Mouse (Mus musculus) liver, adult 2 months (tissue): Measurements from ENCODE around the gene Cntf. TPM values are rescaled to one million over a fixed set of nuclear protein-coding genes. Genes with fewer than 3 reads are reported as not detected.
A peak's percentile ranks its signal among the peaks of the same experiment; 100 is the strongest.

Experiments used
- DNase-seq: peaks from one replicate; pipeline ENCODE4 v3.0.0-alpha.2; 2011; ENCODE audit warnings: low read depth, low spot score; ENCODE audit errors: extremely low read depth
- H3K27ac ChIP-seq: fragments of 200-500 bp; replicated peaks from 2 replicates; pipeline ENCODE4 v1.5.1; 2012; ENCODE audit warnings: low read depth, mild to moderate bottlenecking, control low read depth, inconsistent platforms, low read length; ENCODE audit not compliant: insufficient read depth
- H3K27me3 ChIP-seq: fragments of 200-500 bp; 2 replicates; pipeline ENCODE4 v1.6.1; 2012; ENCODE audit warnings: mild to moderate bottlenecking, moderate library complexity, low read length, inconsistent platforms; ENCODE audit not compliant: control insufficient read depth, insufficient read depth
- H3K36me3 ChIP-seq: fragments of 200-500 bp; 2 replicates; pipeline ENCODE4 v1.6.1; 2012; ENCODE audit warnings: low read length, inconsistent platforms; ENCODE audit not compliant: control insufficient read depth, insufficient read depth
- H3K4me1 ChIP-seq: fragments of 200-500 bp; 2 replicates; pipeline ENCODE4 v1.6.1; 2011; ENCODE audit warnings: low read length; ENCODE audit not compliant: control insufficient read depth, insufficient read depth
- H3K4me3 ChIP-seq: fragments of 200-500 bp; 2 replicates; pipeline ENCODE4 v1.5.1; 2011; ENCODE audit warnings: low read depth, mild to moderate bottlenecking, control low read depth, low read length, moderate library complexity; ENCODE audit not compliant: insufficient read depth
- H3K79me2 ChIP-seq: fragments of 200-500 bp; 2 replicates; pipeline ENCODE4 v1.6.1; 2012; ENCODE audit warnings: inconsistent platforms, mild to moderate bottlenecking, low read length, moderate library complexity; ENCODE audit not compliant: control insufficient read depth, insufficient read depth
- H3K9ac ChIP-seq: fragments of 200-500 bp; 2 replicates; pipeline ENCODE4 v1.6.1; 2012; ENCODE audit warnings: low read depth, mild to moderate bottlenecking, control low read depth, inconsistent platforms, low read length
- CTCF ChIP-seq: fragments of 200-500 bp; IDR thresholded peaks from 2 replicates; pipeline ENCODE4 v1.5.1; 2011; ENCODE audit warnings: low read depth, low read length, control low read depth
- POLR2A ChIP-seq: fragments of 200-500 bp; IDR thresholded peaks from 2 replicates; pipeline ENCODE4 v1.6.1; 2011; ENCODE audit warnings: low read length, control low read depth; ENCODE audit not compliant: insufficient read depth; ENCODE audit errors: extremely low read depth
- WGBS: fragments of 180-500 bp; shearing (Covaris S2); methylation state at CpG from one replicate; pipeline ENCODE4 v1.1.7; 2018; 5-methylcytosine and 5-hydroxymethylcytosine counted together
- polyA plus RNA-seq: library from polyadenylated mRNA; depleted of rRNA; stranded (reverse); fragments of >200 nt; gene quantifications from 2 replicates; pipeline ENCODE4 v1.2.3, GENCODE M21; 2012; rRNA removed
- total RNA-seq: library from RNA; depleted of rRNA; stranded (reverse); fragments of >200 nt; gene quantifications from 2 replicates; pipeline ENCODE4 v1.2.3, GENCODE M21; 2014; rRNA removed

The Cntf gene
- total RNA-seq, result 1.4 and 3.0 TPM in 2 replicates
- 0.66 TPM in 2 replicates for polyA plus RNA-seq

DNA sequence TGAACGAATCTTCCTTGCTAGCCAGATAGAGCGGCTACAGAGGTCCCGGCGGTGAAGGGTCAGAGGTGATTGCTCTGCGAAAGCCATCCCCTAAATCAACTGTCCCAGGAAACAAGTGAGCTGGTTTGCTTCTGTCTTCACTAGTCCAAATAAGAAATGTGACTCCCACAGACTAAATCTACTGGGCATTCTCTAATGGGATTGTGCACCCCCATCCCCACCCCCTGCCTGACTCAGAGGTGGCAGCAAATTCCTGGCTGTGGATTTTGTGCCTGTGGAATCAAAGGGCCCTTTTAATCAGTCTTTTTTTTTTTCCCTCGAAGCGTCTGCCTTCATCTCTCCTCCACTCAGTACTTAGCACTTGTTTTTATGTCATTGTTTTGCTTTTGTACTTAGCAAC, at the start of gene Cntf:
Gene Cntf, minus strand, starts transcription at position 325 of the 400 bp plus-strand sequence.
- 79% methylated on average over 7 of the region's 7 CpGs for WGBS

DNA sequence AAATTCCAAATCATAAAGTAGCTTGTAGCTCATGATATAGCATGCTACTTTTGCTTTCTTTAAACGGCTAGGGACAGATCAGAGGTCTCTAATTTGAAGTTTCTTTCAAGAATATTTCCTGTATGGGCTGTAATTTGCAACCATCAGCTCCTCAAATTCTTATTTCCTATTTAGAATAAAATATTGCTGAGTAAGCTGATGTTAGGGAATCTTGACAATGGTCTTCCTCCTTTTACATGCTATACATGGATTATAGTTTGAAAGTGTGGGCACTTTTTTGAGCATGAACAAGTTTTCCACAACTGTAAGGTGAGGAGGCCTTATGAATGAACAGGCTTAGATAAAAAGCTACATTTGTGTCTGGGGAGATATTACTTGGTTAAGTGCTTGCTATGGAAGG, 48.5 kb upstream of the Cntf start:
- Histone ChIP-seq H3K36me3 (no peaks in the 10 kb centered on the region), H3K4me1 (no peaks in the 10 kb centered on the region; the same call in 1 of the 2 replicates), H3K79me2 (no peaks in the 10 kb centered on the region), H3K27me3 (no peaks in the 10 kb centered on the region), H3K27ac (no peak overlapping the region), H3K9ac (no peak overlapping the region), H3K4me3 (no peak overlapping the region)
- DNase-seq, result no peak
- TF ChIP-seq CTCF, result no peak
- TF ChIP-seq POLR2A, result no peak
- WGBS, result 84% methylated on average over 1 of the region's 1 CpGs

More for the DNA sequence above, at the start of gene Cntf:
- TF ChIP-seq CTCF (no peak), POLR2A (no peak)
- Histone ChIP-seq H3K9ac (no peak within 1 kb of the TSS), H3K27ac (no peak within 1 kb of the TSS), H3K36me3 (peaks cover 40% of the 10 kb centered on the region), H3K79me2 (no peaks in the 10 kb centered on the region), H3K4me1 (no peaks in the 10 kb centered on the region), H3K27me3 (no peaks in the 10 kb centered on the region), H3K4me3 (no peak within 1 kb of the TSS)
- no peak for DNase-seq

DNA sequence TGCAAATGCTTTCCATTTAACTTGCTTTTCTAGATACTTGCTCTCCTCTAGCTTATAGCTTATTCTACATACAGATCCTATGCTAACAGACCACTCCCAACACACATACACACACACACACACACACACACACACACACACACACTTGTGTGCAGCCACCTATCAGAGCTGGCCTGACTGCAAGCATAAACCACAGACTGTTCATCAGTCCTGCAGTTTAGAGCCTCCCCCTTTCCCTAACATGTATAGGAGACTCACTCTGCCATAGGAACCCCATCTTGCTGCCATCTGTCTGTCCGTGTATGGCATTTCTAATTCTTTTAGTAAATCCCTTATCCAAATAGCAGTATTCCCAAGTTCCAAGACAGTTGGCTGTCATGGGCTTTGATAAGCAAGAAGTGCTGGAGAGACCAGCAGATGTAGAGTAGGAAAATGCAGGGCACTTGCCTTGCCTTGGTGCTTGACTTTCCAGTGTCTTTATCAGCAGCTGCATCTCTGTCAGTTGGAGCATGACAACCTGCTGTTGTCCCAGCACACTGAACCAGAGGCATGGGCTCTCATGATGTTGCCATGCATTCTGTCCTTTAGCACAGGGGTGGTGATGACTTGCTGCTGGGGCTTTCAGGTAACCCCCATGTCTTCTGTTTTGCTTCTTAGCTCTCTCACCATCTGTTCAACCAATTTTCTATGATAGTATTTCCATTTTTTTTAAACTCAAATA, 47.4 kb upstream of the Cntf start:
- no peak for TF ChIP-seq CTCF
- no peak for TF ChIP-seq POLR2A
- no peak overlapping the region for H3K9ac ChIP-seq
- DNase-seq, result no peak
- H3K27ac ChIP-seq, result no peak overlapping the region
- H3K36me3 ChIP-seq, result no peaks in the 10 kb centered on the region
- no peaks in the 10 kb centered on the region for H3K79me2 ChIP-seq
- no peaks in the 10 kb centered on the region; the same call in 1 of the 2 replicates for H3K4me1 ChIP-seq
- no peak overlapping the region for H3K4me3 ChIP-seq
- 70% methylated on average over 1 of the region's 1 CpGs for WGBS
- no peaks in the 10 kb centered on the region for H3K27me3 ChIP-seq

DNA sequence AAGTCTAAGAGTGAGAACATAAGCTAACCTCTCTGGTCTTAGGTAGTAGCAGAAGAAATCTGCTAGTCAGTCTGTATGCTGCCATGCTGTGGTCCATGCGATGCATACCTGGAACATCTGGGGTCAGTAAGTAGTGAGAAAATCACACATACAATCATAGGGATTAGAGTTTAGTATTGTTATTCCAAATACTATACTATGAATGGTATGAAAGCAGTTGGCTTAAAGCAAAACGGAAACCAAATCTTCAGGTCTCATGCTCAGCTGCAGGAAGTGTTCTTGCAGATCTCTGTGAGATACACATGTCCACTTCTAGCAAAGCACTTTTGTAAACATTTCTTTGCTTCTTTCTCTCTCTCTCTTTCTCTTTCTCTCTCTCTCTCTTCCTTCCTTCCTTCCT, 40.8 kb upstream of the Cntf start:
- DNase-seq, result no peak
- Histone ChIP-seq H3K36me3 (no peaks in the 10 kb centered on the region), H3K4me3 (no peak overlapping the region), H3K79me2 (no peaks in the 10 kb centered on the region), H3K9ac (no peak overlapping the region), H3K4me1 (peaks cover 5% of the 10 kb centered on the region; the same call in 1 of the 2 replicates), H3K27ac (no peak overlapping the region; the same call in 1 of the 2 replicates), H3K27me3 (no peaks in the 10 kb centered on the region)
- 51% methylated on average over 2 of the region's 2 CpGs for WGBS
- TF ChIP-seq CTCF (no peak), POLR2A (no peak)

DNA sequence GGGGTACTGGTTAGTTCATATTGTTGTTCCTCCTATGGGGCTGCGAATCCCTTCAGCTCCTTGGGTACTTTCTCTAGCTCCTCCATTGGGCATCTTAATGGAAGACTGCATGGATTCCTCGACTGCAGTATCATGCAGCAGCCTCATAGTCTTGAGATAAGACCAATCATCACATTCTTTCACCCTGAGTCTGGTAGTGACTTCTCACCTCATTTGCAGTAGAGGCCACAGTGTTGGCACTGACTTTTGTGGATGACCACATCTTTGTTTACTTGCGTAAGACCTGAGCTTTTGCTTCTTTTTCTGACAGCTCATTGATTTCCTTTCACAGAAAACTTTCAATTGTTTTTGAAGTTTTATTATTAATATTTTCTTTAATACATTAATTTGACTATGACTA, 40.3 kb upstream of the Cntf start:
- Histone ChIP-seq H3K4me1 (peaks cover 5% of the 10 kb centered on the region; the same call in 1 of the 2 replicates), H3K9ac (no peak overlapping the region), H3K27ac (0 out of 2 replicates have a peak overlapping the region, but pooled peaks have one; percentile 19), H3K79me2 (no peaks in the 10 kb centered on the region), H3K36me3 (no peaks in the 10 kb centered on the region), H3K4me3 (no peak overlapping the region), H3K27me3 (no peaks in the 10 kb centered on the region)
- peak; percentile 87 for DNase-seq
- TF ChIP-seq POLR2A (no peak), CTCF (no peak)
- WGBS, result 41% methylated on average over 3 of the region's 3 CpGs

DNA sequence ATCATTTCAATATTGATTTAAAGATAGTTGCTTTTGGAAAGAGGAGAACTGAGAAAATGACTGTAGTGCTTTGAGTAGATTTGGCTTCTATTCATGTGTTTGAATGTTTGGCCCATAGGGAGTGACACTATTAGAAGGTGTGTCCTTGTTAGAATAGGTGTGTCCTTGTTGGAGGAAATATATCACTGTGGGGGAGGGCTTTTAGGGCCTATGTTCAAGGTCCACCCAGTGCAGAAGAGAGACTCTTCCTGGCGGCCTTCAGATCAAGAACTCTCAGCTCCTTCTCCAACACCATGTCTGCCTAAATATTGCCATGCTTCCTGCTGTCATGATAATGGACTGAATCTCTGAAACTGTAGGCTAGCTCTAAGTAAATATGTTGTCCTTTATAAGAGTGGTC, 38.8 kb upstream of the Cntf start:
- WGBS, result 87% methylated on average over 1 of the region's 1 CpGs
- TF ChIP-seq POLR2A (no peak), CTCF (no peak)
- Histone ChIP-seq H3K4me3 (no peak overlapping the region), H3K36me3 (no peaks in the 10 kb centered on the region), H3K79me2 (no peaks in the 10 kb centered on the region), H3K9ac (no peak overlapping the region), H3K4me1 (peaks cover 5% of the 10 kb centered on the region; the same call in 1 of the 2 replicates), H3K27ac (no peak overlapping the region), H3K27me3 (no peaks in the 10 kb centered on the region)
- DNase-seq, result no peak
